Mouse (Mus musculus): ENCODE data around the gene Btrc. TPM values are rescaled to one million over a fixed set of nuclear protein-coding genes. Genes with fewer than 3 reads are reported as not detected.
"Not testable (repeated sequence)": the region's sequence is repeated elsewhere in the genome, so short reads cannot be mapped to it uniquely, and the experiment has no call there.

Gene Btrc
- polyA plus RNA-seq, 1 experiment from 2014 or later = 68.2 TPM

DNA sequence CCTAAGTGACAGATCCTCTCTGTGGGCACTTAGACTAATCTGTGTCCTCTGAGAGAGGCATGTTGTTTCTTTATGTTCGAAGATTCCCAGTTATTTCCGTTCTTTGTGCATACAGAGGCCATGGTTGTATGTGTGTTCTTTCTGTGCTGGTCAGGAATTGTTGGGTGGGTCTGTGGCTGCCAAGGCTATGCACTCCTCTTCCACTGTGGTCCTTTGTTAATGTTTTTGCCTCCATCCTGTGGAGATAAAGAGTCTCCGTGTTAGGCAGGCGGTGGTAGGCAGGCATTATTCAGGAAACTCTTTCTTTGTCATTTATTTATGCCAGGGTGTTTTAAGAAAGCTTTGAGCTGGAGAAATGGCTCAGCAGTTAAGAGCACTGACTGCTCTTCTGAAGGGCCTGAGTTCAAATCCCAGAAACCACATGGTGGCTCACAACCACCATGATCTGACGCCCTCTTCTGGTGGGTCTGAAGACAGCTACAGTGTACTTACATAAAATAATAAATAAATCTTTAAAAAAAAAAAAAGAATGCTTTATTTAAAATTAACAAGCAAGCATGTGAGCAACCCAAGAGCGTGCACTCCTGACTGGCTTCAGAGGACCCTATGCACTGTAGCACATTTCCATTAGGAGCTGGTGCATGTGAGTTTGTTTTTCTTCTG lies 67.6 kb downstream of the Btrc start:
- WGBS = 78% methylated on average over 6 of the region's 6 CpGs
- H3K4me2 ChIP-seq = no peak overlapping the region
- H3K9me3 ChIP-seq (replicated peaks) = no peaks in the 10 kb centered on the region
- H3K27me3 ChIP-seq (replicated peaks) = no peaks in the 10 kb centered on the region
- H3K27ac ChIP-seq (replicated peaks) = no peak overlapping the region
- H3K9ac ChIP-seq (replicated peaks) = no peak overlapping the region
- H3K4me1 ChIP-seq = peaks cover 16% of the 10 kb centered on the region
- no peak for ATAC-seq (ENCODE audit: low FRiP score)
- H3K4me3 ChIP-seq (replicated peaks) = no peak overlapping the region
- no peaks in the 10 kb centered on the region for H3K36me3 ChIP-seq

DNA sequence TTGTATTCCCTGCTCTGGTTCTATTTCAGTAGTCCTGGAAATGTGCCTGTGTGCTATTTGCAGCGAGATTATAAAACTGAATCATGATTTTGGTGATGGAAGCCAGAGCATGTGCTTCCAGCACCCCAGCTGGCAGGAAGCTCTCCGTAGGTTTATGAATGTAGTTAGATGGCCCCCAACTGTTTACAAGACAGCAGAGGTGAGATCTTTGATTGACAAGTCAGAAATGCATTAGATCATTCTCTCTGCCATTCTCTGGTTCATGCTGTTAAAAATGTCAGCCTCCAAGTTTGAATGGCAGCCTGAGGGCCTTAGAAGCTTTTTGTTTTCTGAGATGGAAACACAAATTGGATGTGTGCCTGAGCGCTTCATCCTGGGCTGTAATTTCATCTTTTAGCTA lies 68.8 kb downstream of the Btrc start:
- Histone ChIP-seq H3K9ac (replicated peaks) (no peak overlapping the region), H3K4me2 (no peak overlapping the region), H3K9me3 (replicated peaks) (no peaks in the 10 kb centered on the region), H3K27me3 (replicated peaks) (no peaks in the 10 kb centered on the region), H3K4me3 (replicated peaks) (no peak overlapping the region), H3K4me1 (peaks cover 16% of the 10 kb centered on the region), H3K36me3 (no peaks in the 10 kb centered on the region), H3K27ac (replicated peaks) (peak overlapping the region; percentile 67)
- ATAC-seq (ENCODE audit: low FRiP score) = no peak
- WGBS = 37% methylated on average over 3 of the region's 3 CpGs

DNA sequence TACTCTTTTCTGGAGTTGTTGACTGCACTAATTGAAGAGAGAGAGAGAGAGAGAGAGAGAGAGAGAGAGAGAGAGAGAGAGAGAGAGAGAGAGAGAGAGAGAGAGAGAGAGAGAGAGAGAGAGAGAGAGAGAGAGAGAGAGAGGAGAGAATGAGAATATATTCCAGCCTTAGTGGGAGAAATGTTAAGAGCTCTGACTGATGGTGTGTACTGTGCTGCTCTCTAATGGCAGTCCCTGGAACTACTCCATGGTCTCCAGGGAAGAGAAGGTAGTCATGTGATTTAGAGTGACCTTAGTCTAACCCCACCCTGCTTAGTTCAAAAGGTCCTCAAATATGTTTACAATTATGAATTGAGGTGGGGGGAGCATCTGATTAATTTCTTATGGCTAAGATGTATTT lies 72.5 kb downstream of the Btrc start:
- not testable (repeated sequence) for H3K4me2 ChIP-seq; H3K27ac ChIP-seq (replicated peaks); H3K9me3 ChIP-seq (replicated peaks); H3K9ac ChIP-seq (replicated peaks); H3K4me3 ChIP-seq (replicated peaks); H3K27me3 ChIP-seq (replicated peaks); H3K36me3 ChIP-seq; ATAC-seq (ENCODE audit: low FRiP score)
- H3K4me1 ChIP-seq = peaks cover 37% of the 10 kb centered on the region

DNA sequence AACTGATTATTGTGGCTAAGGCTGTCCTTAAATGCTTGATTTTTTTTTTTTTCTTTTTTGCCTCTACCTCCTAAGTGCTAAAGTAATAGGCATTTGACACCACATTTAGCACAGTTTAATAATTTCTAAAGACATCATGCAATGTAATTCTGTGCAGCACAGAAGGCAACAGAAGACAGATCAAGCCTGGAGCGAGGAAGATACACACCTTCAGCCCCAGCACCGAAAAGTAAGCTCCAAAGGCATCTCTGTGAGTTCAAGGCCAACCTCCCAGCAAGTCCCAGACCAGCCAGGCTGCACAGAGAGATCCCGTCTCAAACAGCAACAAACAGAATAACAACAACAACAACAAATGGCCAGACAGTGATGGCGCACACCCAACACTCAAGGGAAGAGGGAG lies 73.6 kb downstream of the Btrc start:
- Histone ChIP-seq H3K9ac (replicated peaks) (no peak overlapping the region), H3K9me3 (replicated peaks) (no peaks in the 10 kb centered on the region), H3K4me2 (no peak overlapping the region), H3K4me3 (replicated peaks) (no peak overlapping the region), H3K36me3 (0 out of 2 replicates have a peak, but pooled peaks cover 3% of the 10 kb centered on the region), H3K27me3 (replicated peaks) (no peaks in the 10 kb centered on the region), H3K4me1 (peaks cover 37% of the 10 kb centered on the region), H3K27ac (replicated peaks) (no peak overlapping the region)
- WGBS = 89% methylated on average over 4 of the region's 4 CpGs
- ATAC-seq (ENCODE audit: low FRiP score) = no peak

DNA sequence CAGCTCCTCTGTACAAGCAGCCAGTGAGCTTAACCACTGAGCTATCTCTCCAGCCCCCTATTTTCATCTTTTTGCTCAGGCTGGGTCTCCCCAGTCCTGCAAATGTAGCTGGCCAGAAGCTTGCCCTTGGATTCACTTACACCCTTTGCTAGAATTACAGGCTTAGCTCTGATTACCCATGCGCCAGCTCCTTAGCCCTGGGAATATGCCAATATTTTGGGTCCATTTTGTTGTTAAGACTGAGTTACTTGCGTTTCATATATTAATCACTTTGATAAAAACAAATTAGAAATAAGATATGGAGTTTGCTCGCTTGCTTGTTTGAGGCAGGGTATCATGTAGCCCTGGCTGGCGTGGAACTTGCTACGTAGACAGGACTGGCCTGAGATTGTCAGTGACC lies 74.7 kb downstream of the Btrc start:
- Histone ChIP-seq H3K4me2 (no peak overlapping the region), H3K9me3 (replicated peaks) (no peaks in the 10 kb centered on the region), H3K9ac (replicated peaks) (no peak overlapping the region), H3K4me3 (replicated peaks) (no peak overlapping the region), H3K27ac (replicated peaks) (no peak overlapping the region), H3K36me3 (0 out of 2 replicates have a peak, but pooled peaks cover 3% of the 10 kb centered on the region), H3K27me3 (replicated peaks) (no peaks in the 10 kb centered on the region), H3K4me1 (peaks cover 28% of the 10 kb centered on the region)
- ATAC-seq (ENCODE audit: low FRiP score) = no peak
- 92% methylated on average over 5 of the region's 5 CpGs for WGBS

DNA sequence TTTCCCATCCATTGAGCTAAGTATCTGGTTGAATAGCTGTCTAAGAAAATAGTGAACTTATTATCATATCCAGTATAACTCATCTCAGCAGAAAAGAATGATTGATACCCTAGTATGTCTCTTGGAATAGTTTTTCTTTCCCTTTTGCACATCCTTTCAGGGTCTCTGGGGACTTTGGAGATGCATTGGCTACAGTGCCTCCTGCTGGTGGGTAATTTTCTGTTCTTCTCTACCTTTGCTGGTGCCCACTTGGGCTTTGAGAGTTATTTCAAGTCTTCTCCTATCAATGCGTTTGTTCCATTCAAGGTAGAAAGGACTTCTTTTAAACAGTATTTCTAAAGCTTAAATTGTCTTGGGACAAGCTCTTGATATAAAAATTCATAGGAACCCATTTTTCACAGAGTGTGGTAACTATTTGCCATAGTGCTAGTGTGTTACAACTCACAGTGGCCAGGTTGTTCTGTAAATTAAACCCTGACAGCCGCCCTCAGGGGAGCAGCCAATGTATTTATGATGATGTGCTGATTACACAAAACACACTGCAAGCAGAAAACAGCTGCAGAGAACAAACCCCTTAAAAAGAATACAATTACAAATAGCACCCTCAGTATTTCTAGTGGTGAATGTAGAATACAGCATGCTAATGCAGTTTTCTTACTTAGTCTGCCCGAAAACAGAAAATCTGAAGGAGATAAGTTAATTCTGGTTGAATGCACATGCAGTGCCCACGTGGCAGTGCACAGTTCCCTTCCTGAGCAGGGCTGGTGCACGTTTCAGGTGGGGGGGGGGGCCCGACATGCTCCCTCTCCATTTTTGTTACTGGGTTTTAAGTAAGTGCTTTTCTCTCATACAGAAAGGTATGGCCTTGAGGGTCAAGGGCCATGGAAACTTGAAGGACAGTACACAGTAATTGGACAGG lies 75.7 kb downstream of the Btrc start:
- Histone ChIP-seq H3K9me3 (replicated peaks) (no peaks in the 10 kb centered on the region), H3K4me2 (no peak overlapping the region), H3K36me3 (0 out of 2 replicates have a peak, but pooled peaks cover 3% of the 10 kb centered on the region), H3K27me3 (replicated peaks) (no peaks in the 10 kb centered on the region), H3K4me1 (peaks cover 27% of the 10 kb centered on the region), H3K4me3 (replicated peaks) (no peak overlapping the region), H3K9ac (replicated peaks) (no peak overlapping the region), H3K27ac (replicated peaks) (0 out of 2 replicates have a peak overlapping the region, but pooled peaks have one; percentile 23)
- 38% methylated on average over 6 of the region's 6 CpGs for WGBS
- no peak for ATAC-seq (ENCODE audit: low FRiP score)

DNA sequence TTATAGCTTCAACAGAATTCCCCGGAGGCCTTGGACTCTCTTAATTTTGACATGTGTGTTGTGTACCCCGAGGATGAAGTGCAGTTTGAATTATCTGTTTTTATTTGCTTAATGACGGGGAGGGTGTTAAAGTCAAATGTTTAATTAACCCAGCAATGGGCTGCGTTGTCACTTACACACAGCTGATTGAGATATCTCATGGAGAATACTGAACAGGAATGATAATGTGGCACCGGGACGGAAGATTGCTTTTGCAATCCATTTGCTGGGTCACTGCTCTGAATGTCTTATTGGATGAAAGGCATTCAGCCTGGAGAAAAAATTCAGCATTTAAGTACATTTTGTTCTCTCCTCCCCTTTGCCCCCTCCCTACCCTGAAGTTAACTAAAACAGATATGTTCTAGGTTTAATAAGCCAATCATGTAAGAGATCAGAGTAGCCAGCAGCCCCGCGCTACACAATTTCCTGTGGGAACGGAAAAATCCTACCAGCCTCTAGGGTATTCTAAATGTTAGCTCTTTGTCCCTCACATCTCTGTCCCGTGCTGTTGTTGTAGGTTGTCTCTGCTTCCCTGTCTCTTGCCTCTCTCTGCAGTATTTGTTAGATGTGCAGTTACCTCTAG lies 77.1 kb downstream of the Btrc start:
- H3K4me1 ChIP-seq = peaks cover 33% of the 10 kb centered on the region
- no peak overlapping the region for H3K4me3 ChIP-seq (replicated peaks)
- no peaks in the 10 kb centered on the region for H3K9me3 ChIP-seq (replicated peaks)
- no peak overlapping the region for H3K4me2 ChIP-seq
- WGBS = 24% methylated on average over 10 of the region's 10 CpGs
- no peaks in the 10 kb centered on the region for H3K27me3 ChIP-seq (replicated peaks)
- peak overlapping the region; percentile 56; the same call in 1 of the 2 replicates for H3K27ac ChIP-seq (replicated peaks)
- ATAC-seq (ENCODE audit: low FRiP score) = no peak
- 0 out of 2 replicates have a peak, but pooled peaks cover 3% of the 10 kb centered on the region for H3K36me3 ChIP-seq
- H3K9ac ChIP-seq (replicated peaks) = no peak overlapping the region

DNA sequence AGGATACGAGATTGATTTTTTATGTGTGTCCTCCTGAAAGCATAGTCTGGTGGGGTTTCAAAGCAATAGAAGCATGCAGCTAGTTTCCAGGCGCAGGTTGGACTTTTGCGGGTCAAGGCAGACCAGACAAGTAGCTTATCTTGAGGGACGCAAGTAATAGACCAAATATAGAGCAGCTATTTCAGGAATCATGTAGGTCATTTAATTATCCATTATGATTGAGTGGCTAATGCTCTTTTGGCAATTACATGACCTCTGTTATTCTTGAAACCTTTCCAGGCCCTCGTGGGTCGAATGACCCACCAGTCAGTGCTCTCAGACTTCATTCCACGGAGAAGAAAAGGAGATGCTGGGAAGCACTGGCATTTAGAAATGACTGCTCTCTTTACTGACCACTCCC lies 78.2 kb downstream of the Btrc start:
- no peaks in the 10 kb centered on the region for H3K9me3 ChIP-seq (replicated peaks)
- ATAC-seq (ENCODE audit: low FRiP score) = no peak
- no peak overlapping the region for H3K9ac ChIP-seq (replicated peaks)
- H3K4me1 ChIP-seq = peaks cover 39% of the 10 kb centered on the region
- no peak overlapping the region for H3K4me2 ChIP-seq
- 44% methylated on average over 7 of the region's 7 CpGs for WGBS
- no peaks in the 10 kb centered on the region for H3K27me3 ChIP-seq (replicated peaks)
- H3K27ac ChIP-seq (replicated peaks) = no peak overlapping the region
- 0 out of 2 replicates have a peak, but pooled peaks cover 3% of the 10 kb centered on the region for H3K36me3 ChIP-seq
- no peak overlapping the region for H3K4me3 ChIP-seq (replicated peaks)

DNA sequence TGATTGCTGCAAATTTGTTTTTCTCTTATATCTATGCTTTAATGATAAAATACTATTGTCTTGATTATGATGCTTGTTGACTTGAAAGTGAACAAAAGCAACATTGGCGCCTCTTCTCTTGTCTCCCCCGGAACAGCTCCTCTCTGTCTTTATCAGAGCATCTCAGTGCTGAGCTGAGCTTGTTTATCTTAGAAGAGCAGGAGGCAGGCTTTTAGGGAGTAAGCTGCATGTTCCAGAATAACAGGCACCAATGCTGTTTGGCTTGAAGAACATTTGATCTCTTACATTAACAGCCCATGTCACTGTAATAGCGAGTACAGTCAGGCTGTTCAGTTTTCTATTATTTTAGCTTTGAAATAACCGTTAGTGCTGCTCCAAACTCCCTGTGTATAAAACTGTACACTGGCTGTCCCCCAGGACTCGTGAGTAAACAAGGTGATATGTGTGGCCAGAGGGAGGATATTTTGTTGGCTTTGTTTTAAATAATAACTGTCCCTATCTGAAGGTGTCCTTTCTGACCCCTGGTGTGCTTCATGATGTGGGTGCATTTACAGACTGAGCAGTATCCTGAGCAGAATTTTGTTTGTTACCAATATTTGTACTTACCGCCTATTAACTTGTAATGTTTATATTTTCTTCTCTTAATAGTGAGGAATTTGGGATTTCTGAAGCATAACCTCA lies 81.9 kb downstream of the Btrc start:
- no peak overlapping the region for H3K4me2 ChIP-seq

DNA sequence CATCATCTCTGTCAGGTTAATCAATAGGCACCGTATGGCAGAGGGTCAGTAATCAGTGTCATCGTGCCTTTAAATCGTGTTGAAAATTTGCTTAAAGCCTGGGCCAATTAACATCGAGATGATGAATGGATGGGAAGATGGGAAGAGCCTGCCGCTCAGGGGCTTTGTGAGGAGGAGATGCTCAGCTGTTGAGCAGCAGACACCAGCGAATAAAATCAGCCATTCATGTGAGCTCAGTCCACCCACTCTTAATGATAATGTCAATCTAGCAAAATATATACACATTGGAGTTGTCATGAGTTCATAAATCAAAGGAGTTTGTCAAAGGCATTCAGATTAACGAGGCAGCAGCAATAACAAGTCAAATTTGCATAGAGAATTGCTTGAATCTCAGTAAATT lies 83.1 kb downstream of the Btrc start:
- Histone ChIP-seq H3K4me2 (0 out of 2 replicates have a peak overlapping the region, but pooled peaks have one; percentile 20), H3K27ac (replicated peaks) (peak overlapping the region; percentile 66), H3K27me3 (replicated peaks) (no peaks in the 10 kb centered on the region), H3K4me3 (replicated peaks) (no peak overlapping the region), H3K36me3 (no peaks in the 10 kb centered on the region), H3K9me3 (replicated peaks) (no peaks in the 10 kb centered on the region), H3K9ac (replicated peaks) (no peak overlapping the region), H3K4me1 (peaks cover 28% of the 10 kb centered on the region)
- 21% methylated on average over 7 of the region's 7 CpGs for WGBS
- peak; percentile 59; the same call in 1 of the 2 replicates for ATAC-seq (ENCODE audit: low FRiP score)

More for the DNA sequence above, 81.9 kb downstream of the Btrc start:
- Histone ChIP-seq H3K4me1 (peaks cover 36% of the 10 kb centered on the region), H3K4me3 (replicated peaks) (no peak overlapping the region), H3K9ac (replicated peaks) (no peak overlapping the region), H3K9me3 (replicated peaks) (no peaks in the 10 kb centered on the region), H3K27me3 (replicated peaks) (no peaks in the 10 kb centered on the region), H3K36me3 (no peaks in the 10 kb centered on the region), H3K27ac (replicated peaks) (no peak overlapping the region)
- 49% methylated on average over 6 of the region's 6 CpGs for WGBS
- ATAC-seq (ENCODE audit: low FRiP score) = no peak

DNA sequence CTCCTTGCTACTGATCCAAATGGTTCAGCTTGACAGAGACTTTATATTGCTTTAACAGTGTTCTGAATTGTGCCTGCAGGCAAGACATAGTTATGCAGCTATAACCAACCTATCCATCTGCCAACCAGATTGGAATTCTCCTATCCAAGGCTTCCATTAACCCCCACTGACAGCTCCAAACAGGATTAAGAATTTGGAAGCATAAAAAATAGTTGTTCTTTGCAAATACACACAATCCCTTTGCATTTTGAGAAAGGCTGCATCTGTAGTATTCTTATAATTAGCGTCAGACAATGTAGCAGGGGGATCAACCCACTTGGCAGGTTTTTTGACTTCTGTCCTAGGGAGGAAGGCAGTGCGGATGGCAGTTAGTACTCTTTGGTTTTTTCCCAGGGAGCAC lies 83.7 kb downstream of the Btrc start:
- Histone ChIP-seq H3K27me3 (replicated peaks) (no peaks in the 10 kb centered on the region), H3K4me1 (peaks cover 24% of the 10 kb centered on the region), H3K9me3 (replicated peaks) (no peaks in the 10 kb centered on the region), H3K4me3 (replicated peaks) (no peak overlapping the region), H3K9ac (replicated peaks) (no peak overlapping the region), H3K36me3 (no peaks in the 10 kb centered on the region), H3K27ac (replicated peaks) (peak overlapping the region; percentile 66), H3K4me2 (no peak overlapping the region)
- 28% methylated on average over 2 of the region's 2 CpGs for WGBS
- ATAC-seq (ENCODE audit: low FRiP score) = peak; percentile 59; the same call in 1 of the 2 replicates
